ENCODE assay signal across 8 mouse cellular contexts in the genomic region with DNA sequence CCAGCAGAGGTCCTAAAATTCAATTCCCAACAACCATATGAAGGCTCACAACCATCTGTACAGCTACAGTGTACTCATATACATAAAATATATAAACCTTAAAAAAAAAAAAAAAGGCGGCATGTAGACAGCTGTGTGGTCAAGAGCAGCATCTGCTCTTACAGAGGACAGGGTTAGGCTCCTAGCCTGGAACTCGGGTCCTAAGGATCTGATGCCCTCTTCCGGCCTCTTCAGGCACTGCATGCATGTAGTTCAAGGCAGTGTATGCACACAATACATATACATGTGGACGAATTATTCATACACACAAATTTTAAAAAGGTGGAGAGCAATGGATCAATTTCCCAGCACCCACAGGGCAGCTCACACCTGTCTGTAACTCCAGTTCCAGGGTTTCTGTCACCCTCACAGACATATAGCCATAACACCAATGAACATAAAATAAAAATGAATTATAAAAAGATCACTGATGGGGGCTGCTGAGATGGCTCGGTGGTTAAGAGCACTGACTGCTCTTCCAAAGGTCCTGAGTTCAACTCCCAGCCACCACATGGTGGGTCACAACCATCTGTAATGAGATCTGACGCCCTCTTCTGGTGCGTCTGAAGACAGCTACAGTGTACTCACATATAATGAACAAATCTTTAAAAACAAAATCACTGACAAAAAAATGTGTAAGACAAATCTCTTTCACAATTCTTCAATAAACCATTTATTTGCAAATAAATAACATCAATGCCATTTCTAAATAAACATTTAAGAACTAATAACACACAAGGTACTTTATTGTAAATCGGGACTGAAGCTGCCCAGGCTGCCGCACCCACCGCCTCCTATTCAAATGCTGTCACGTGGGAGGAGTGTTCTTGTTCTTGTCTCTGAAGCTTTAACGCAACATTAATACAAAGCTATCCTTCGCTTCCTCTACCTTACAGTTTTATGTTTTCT. TPM values are rescaled to one million over a fixed set of nuclear protein-coding genes. Genes with fewer than 3 reads are reported as not detected.
DNase-seq lines count a peak whose midpoint lies in the region; ATAC-seq lines count a peak whose summit lies in the region.

No protein-coding gene starts in this region.

- peaks cover 64% of the 10 kb centered on the region for H3K36me3 ChIP-seq in kidney, embryonic 15.5 days

- no peaks in the 10 kb centered on the region for H3K9me3 ChIP-seq in kidney, embryonic 15.5 days (replicated peaks)

- H3K4me2 ChIP-seq in kidney, embryonic 15.5 days = no peak overlapping the region

- no peaks in the 10 kb centered on the region for H3K4me1 ChIP-seq in kidney, embryonic 15.5 days

- H3K27me3 ChIP-seq in kidney, embryonic 15.5 days = no peaks in the 10 kb centered on the region

- H3K4me3 ChIP-seq in kidney, embryonic 15.5 days (replicated peaks) = no peak overlapping the region

- ATAC-seq in kidney, embryonic 15.5 days (replicated peaks; ENCODE audit: low FRiP score) = peak; percentile 46; the same call in 1 of the 2 replicates
- peak; percentile 78 for ATAC-seq in megakaryocyte progenitor cell, adult 5-6 weeks (replicated peaks; ENCODE audit: poor library complexity)

- H3K9ac ChIP-seq in kidney, embryonic 15.5 days = no peak overlapping the region

- peak; percentile 45 for DNase-seq in embryo, embryonic 10 days (ENCODE audit: low spot score)
- no peak for DNase-seq in embryo, embryonic 9.5 days (ENCODE audit: extremely low spot score)
- peak; percentile 27 for DNase-seq in CD4-positive helper T cell, adult 2 months (ENCODE audit: low read depth, low spot score)
- DNase-seq in embryo, embryonic 11 days = peak; percentile 47
- no peak for DNase-seq in right cerebral cortex, postnatal 25 days
- DNase-seq in cerebellum, adult 11-12 months = no peak

- H3K27ac ChIP-seq in kidney, embryonic 15.5 days = no peak overlapping the region

- 90% methylated on average over 13 of the region's 13 CpGs for WGBS in kidney, embryonic 15.5 days

RNA-seq across cellular contexts. Expression of gene Mdm2, which starts 22.1 kb away (rescaled TPM):
- 47.4 and 49.7 TPM in 2 replicates for polyA plus RNA-seq in kidney, embryonic 15.5 days (2015; fragmentation: Nextera tagmentation; extraction: Ambion mirVana)
- total RNA-seq in megakaryocyte progenitor cell, adult 5-6 weeks (2015) = 68.6 and 74.8 TPM in 2 replicates
- total RNA-seq in megakaryocyte progenitor cell, adult 5-6 weeks (2017) = 44.0 and 63.1 TPM in 2 replicates

RNA-seq across cellular contexts. Expression of gene Slc35e3, which starts 57.7 kb away (rescaled TPM):
- 14.8 and 15.0 TPM in 2 replicates for polyA plus RNA-seq in kidney, embryonic 15.5 days (2015; fragmentation: Nextera tagmentation; extraction: Ambion mirVana)
- 7.8 and 16.0 TPM in 2 replicates for total RNA-seq in megakaryocyte progenitor cell, adult 5-6 weeks (2015)
- total RNA-seq in megakaryocyte progenitor cell, adult 5-6 weeks (2017) = 9.0 and 14.0 TPM in 2 replicates

RNA-seq across cellular contexts. Expression of gene Cpm, which starts 59.2 kb away (rescaled TPM):
- 31.3 and 31.5 TPM in 2 replicates for polyA plus RNA-seq in kidney, embryonic 15.5 days (2015; fragmentation: Nextera tagmentation; extraction: Ambion mirVana)
- not detected in 2 replicates for total RNA-seq in megakaryocyte progenitor cell, adult 5-6 weeks (2015)
- 0.17 TPM in 1 of 2 replicates, not detected in the other for total RNA-seq in megakaryocyte progenitor cell, adult 5-6 weeks (2017)

Comparison
In these comparisons a context has a peak if more than half of its experiments do, and no peak if none do; other contexts are left out.
1. DNase-seq: peak in embryo, embryonic 10 days (single experiment), CD4-positive helper T cell, adult 2 months (single experiment) and embryo, embryonic 11 days (single experiment); none in embryo, embryonic 9.5 days (single experiment), right cerebral cortex, postnatal 25 days (single experiment) and cerebellum, adult 11-12 months (single experiment).